Mouse (Mus musculus): ENCODE measurements at regions not wholly inside any gene's neighbourhood (a gene's known extent, or its start where the extent isn't known, plus 50 kb on each side); places are given as distances from the start of the nearest gene placed in this dataset.

DNA sequence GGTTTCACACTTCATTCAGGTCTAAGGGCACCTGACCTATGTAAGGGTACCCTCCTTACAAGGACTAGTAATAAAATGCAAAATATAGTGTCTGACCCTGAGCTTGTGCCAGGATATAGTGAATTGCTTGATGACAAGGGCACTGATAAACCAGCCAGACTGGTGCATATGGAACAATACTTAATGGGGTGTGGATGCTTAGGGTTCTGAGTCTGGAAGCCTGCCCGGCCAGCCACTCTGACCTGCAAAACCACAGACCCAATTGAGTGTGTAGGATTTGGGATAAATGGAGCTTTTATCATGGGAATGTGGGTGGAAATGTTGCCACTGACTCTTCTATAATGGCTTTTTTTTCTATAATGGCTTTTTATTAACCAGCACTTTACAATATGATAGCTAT lies 1838.7 kb upstream of the Dsel start:
- Histone ChIP-seq H3K27me3 (ENCODE audit: insufficient read depth, low read length) (no peaks in the 10 kb centered on the region), H3K4me1 (ENCODE audit: insufficient read depth, low read length) (no peaks in the 10 kb centered on the region), H3K36me3 (ENCODE audit: insufficient read depth, low read length) (no peaks in the 10 kb centered on the region), H3K4me2 (ENCODE audit: low read depth, low read length, poor library complexity, severe bottlenecking) (no peak overlapping the region), H3K9me3 (ENCODE audit: low read length) (no peaks in the 10 kb centered on the region), H3K9ac (replicated peaks; ENCODE audit: low read length, poor library complexity, severe bottlenecking) (no peak overlapping the region), H3K4me3 (ENCODE audit: low read depth, low read length) (no peak overlapping the region), H3K27ac (ENCODE audit: low read depth, low read length) (no peak overlapping the region)
- DNase-seq (ENCODE audit: low spot score) (no peak), ATAC-seq (ENCODE audit: low FRiP score) (no peak)
- no peak for TF ChIP-seq CTCF (IDR thresholded peaks at IDR 0.05)
- 74% methylated on average over 1 of the region's 1 CpGs for WGBS

DNA sequence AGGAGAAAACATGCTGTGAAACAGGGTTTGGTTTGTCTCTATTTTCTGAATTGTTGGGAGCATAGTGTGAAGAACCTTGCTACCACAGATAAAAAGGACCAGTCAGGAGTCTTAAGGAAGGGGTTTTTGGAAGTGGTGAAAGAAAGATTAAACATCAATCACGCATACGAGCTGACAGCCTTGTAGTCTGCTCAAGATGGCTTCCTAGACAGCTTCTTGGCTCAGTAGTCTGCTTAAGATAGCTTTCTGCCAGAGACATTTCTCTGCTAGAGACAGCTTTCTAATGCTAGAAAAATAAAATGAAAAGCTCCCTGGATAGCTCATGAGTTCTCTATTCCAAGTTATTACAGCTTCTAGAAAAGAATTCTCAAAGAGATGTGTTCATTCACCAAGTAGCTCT lies 1823.9 kb upstream of the Dsel start:
- no peak overlapping the region for H3K9ac ChIP-seq (replicated peaks; ENCODE audit: low read length, poor library complexity, severe bottlenecking)
- H3K36me3 ChIP-seq (ENCODE audit: insufficient read depth, low read length): no peaks in the 10 kb centered on the region
- no peak for ATAC-seq (ENCODE audit: low FRiP score)
- no peak overlapping the region for H3K4me3 ChIP-seq (ENCODE audit: low read depth, low read length)
- H3K4me2 ChIP-seq (ENCODE audit: low read depth, low read length, poor library complexity, severe bottlenecking): no peak overlapping the region
- H3K4me1 ChIP-seq (ENCODE audit: insufficient read depth, low read length): no peaks in the 10 kb centered on the region
- DNase-seq (ENCODE audit: low spot score): no peak
- no peak overlapping the region for H3K27ac ChIP-seq (ENCODE audit: low read depth, low read length)
- no peak for TF ChIP-seq CTCF (IDR thresholded peaks at IDR 0.05)
- H3K9me3 ChIP-seq (ENCODE audit: low read length): no peaks in the 10 kb centered on the region
- H3K27me3 ChIP-seq (ENCODE audit: insufficient read depth, low read length): no peaks in the 10 kb centered on the region
- WGBS: 74% methylated on average over 2 of the region's 2 CpGs

DNA sequence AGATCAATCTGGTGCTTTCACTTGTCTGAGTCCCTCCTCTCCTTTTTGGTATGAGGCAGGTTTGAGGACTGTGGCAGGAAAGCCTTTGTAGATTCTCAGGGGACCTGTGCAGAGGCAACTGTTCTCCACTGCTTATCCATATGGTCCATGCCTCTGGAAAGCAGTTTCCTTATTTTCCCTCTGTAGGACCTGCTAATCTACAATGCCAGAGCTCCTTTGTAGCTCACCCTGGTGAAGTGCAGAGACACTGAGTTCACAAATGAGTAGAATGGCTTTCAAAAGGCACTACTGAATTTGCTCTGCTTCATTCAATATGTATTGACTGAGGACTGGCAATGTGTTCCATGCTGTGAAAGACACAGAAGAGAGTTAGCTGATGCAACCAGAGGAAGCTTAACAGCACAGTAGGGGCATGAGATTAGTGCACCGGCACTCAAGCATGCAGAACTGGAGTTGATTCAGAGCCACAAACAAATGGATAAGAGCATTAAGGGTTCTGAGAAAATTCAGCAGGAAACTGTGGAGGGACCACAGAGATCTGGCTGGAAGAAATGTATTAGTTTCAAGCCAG lies 1811.7 kb upstream of the Dsel start:
- peak; percentile 73 for DNase-seq (ENCODE audit: low spot score)
- no peak for ATAC-seq (ENCODE audit: low FRiP score)
- Histone ChIP-seq H3K4me3 (ENCODE audit: low read depth, low read length) (no peak overlapping the region), H3K4me1 (ENCODE audit: insufficient read depth, low read length) (no peaks in the 10 kb centered on the region), H3K36me3 (ENCODE audit: insufficient read depth, low read length) (no peaks in the 10 kb centered on the region), H3K27me3 (ENCODE audit: insufficient read depth, low read length) (no peaks in the 10 kb centered on the region), H3K9me3 (ENCODE audit: low read length) (no peaks in the 10 kb centered on the region), H3K27ac (ENCODE audit: low read depth, low read length) (no peak overlapping the region), H3K9ac (replicated peaks; ENCODE audit: low read length, poor library complexity, severe bottlenecking) (no peak overlapping the region), H3K4me2 (ENCODE audit: low read depth, low read length, poor library complexity, severe bottlenecking) (no peak overlapping the region)
- 10% methylated on average over 1 of the region's 1 CpGs for WGBS
- TF ChIP-seq CTCF (IDR thresholded peaks at IDR 0.05): no peak

DNA sequence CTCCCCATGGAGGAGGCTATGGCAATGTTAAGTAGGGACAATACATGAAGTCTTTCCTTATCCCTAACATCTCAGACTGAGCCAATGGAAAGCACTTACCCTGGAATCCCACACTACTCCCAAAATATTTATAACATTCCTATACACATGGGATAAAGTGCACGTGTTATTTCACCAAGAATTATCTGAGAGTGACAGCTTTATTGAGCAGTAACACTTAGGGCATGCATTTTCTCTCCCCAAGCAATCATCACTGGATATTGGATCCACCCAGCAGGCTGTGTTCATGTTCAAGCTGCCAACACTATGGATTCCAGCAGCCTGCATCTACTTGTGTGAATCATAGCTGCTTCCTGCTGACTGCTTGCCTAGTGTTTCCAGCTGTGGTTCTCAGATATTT lies 1766.2 kb upstream of the Dsel start:
- 70% methylated on average over 1 of the region's 1 CpGs for WGBS
- no peak overlapping the region for H3K4me2 ChIP-seq (ENCODE audit: low read depth, low read length, poor library complexity, severe bottlenecking)
- H3K36me3 ChIP-seq (ENCODE audit: insufficient read depth, low read length): no peaks in the 10 kb centered on the region
- no peak overlapping the region for H3K4me3 ChIP-seq (ENCODE audit: low read depth, low read length)
- H3K27me3 ChIP-seq (ENCODE audit: insufficient read depth, low read length): no peaks in the 10 kb centered on the region
- DNase-seq (ENCODE audit: low spot score): no peak
- no peak for ATAC-seq (ENCODE audit: low FRiP score)
- no peaks in the 10 kb centered on the region for H3K9me3 ChIP-seq (ENCODE audit: low read length)
- TF ChIP-seq CTCF (IDR thresholded peaks at IDR 0.05): no peak
- H3K27ac ChIP-seq (ENCODE audit: low read depth, low read length): no peak overlapping the region
- H3K9ac ChIP-seq (replicated peaks; ENCODE audit: low read length, poor library complexity, severe bottlenecking): no peak overlapping the region
- no peaks in the 10 kb centered on the region for H3K4me1 ChIP-seq (ENCODE audit: insufficient read depth, low read length)
